Mouse (Mus musculus) olfactory bulb, adult 2 months (tissue): ENCODE measurements around the gene Prdx3. TPM values are rescaled to one million over a fixed set of nuclear protein-coding genes. Genes with fewer than 3 reads are reported as not detected.

Experiments used
- H3K27ac ChIP-seq: fragments of 200-500 bp; 2 replicates; pipeline ENCODE4 v1.5.1; 2012; ENCODE audit warnings: low read depth, low read length; ENCODE audit not compliant: insufficient read depth
- H3K4me1 ChIP-seq: fragments of 200-500 bp; 2 replicates; pipeline ENCODE4 v1.6.1; 2012; ENCODE audit warnings: low read length; ENCODE audit not compliant: control insufficient read depth, insufficient read depth
- H3K4me3 ChIP-seq: fragments of 200-500 bp; 2 replicates; pipeline ENCODE4 v1.5.1; 2012; ENCODE audit warnings: mild to moderate bottlenecking, low read depth, low read length, moderate library complexity; ENCODE audit not compliant: insufficient read depth
- CTCF ChIP-seq: fragments of 200-500 bp; IDR thresholded peaks from 2 replicates; pipeline ENCODE4 v1.5.1; 2012; ENCODE audit warnings: low read depth, mild to moderate bottlenecking, low read length, moderate library complexity; ENCODE audit not compliant: insufficient read depth
- POLR2A ChIP-seq: fragments of 200-500 bp; IDR thresholded peaks from 2 replicates; pipeline ENCODE4 v1.6.1; 2012; ENCODE audit warnings: mild to moderate bottlenecking, low read depth, low read length, moderate library complexity; ENCODE audit not compliant: insufficient read depth
- WGBS: fragments of 180-500 bp; shearing (Covaris S2); methylation state at CpG from one replicate; pipeline ENCODE4 v1.1.7; 2018; 5-methylcytosine and 5-hydroxymethylcytosine counted together
- polyA plus RNA-seq: library from polyadenylated mRNA; stranded (reverse); fragments of >200 nt; gene quantifications from 2 replicates; pipeline ENCODE4 v1.2.4, GENCODE M21; 2012; ENCODE audit warnings: low replicate concordance; ENCODE audit not compliant: missing spikeins, insufficient read depth, insufficient read length

Prdx3 gene
- polyA plus RNA-seq, result not detected in 2 replicates

GRCm38 (mm10) chr19:60874064-60874694 lies at the start of gene Prdx3:
Gene Prdx3 (minus strand): TSS chr19:60874556.
- peaks cover 3% of the 10 kb centered on the region for H3K4me1 ChIP-seq
- under 1% methylated on average over 28 of the region's 28 CpGs for WGBS
- peak within 1 kb of the TSS; percentile 56 for H3K27ac ChIP-seq
- peak within 1 kb of the TSS; percentile 58 for H3K4me3 ChIP-seq
- TF ChIP-seq POLR2A (peak; percentile 64), CTCF (no peak)

GRCm38 (mm10) chr19:60916869-60917570 lies 42.7 kb upstream of the Prdx3 start:
- WGBS, result 70% methylated on average over 6 of the region's 6 CpGs
- no peak overlapping the region for H3K27ac ChIP-seq
- no peak for TF ChIP-seq POLR2A
- TF ChIP-seq CTCF, result no peak
- 0 out of 2 replicates have a peak, but pooled peaks cover under 1% of the 10 kb centered on the region for H3K4me1 ChIP-seq
- no peak overlapping the region for H3K4me3 ChIP-seq

- Histone ChIP-seq H3K4me1 (no peaks in the 10 kb centered on the region), H3K27ac (no peak overlapping the region), H3K4me3 (no peak overlapping the region)
- WGBS, result 76% methylated on average over 3 of the region's 3 CpGs
- TF ChIP-seq CTCF (no peak), POLR2A (no peak)
Observed at GRCm38 (mm10) chr19:60915862-60916261, 41.5 kb upstream of the Prdx3 start.

- WGBS, result 64% methylated on average over 4 of the region's 4 CpGs
- Histone ChIP-seq H3K4me3 (no peak overlapping the region), H3K4me1 (no peaks in the 10 kb centered on the region)
Observed at GRCm38 (mm10) chr19:60915236-60915635, 40.9 kb upstream of the Prdx3 start.

GRCm38 (mm10) chr19:60911653-60912052 lies 37.3 kb upstream of the Prdx3 start:
- WGBS, result 64% methylated on average over 2 of the region's 2 CpGs
- no peak for TF ChIP-seq CTCF
- TF ChIP-seq POLR2A, result no peak
- Histone ChIP-seq H3K4me3 (no peak overlapping the region), H3K4me1 (no peaks in the 10 kb centered on the region), H3K27ac (no peak overlapping the region)

More at GRCm38 (mm10) chr19:60915236-60915635, 40.9 kb upstream of the Prdx3 start:
- H3K27ac ChIP-seq, result no peak overlapping the region
- TF ChIP-seq POLR2A (no peak), CTCF (no peak)

- TF ChIP-seq CTCF (no peak), POLR2A (no peak)
Observed at GRCm38 (mm10) chr19:60910304-60910703, 35.9 kb upstream of the Prdx3 start.

GRCm38 (mm10) chr19:60905477-60905876 lies 31.1 kb upstream of the Prdx3 start:
- Histone ChIP-seq H3K27ac (no peak overlapping the region), H3K4me3 (no peak overlapping the region), H3K4me1 (no peaks in the 10 kb centered on the region)
- WGBS, result 97% methylated on average over 5 of the region's 5 CpGs
- no peak for TF ChIP-seq POLR2A
- TF ChIP-seq CTCF, result no peak

More at GRCm38 (mm10) chr19:60910304-60910703, 35.9 kb upstream of the Prdx3 start:
- H3K4me1 ChIP-seq, result no peaks in the 10 kb centered on the region
- no peak overlapping the region for H3K27ac ChIP-seq
- H3K4me3 ChIP-seq, result no peak overlapping the region

GRCm38 (mm10) chr19:60903971-60904370 lies 29.6 kb upstream of the Prdx3 start:
- no peaks in the 10 kb centered on the region for H3K4me1 ChIP-seq
- 100% methylated on average over 1 of the region's 1 CpGs for WGBS
- TF ChIP-seq POLR2A (no peak), CTCF (no peak)
- no peak overlapping the region for H3K4me3 ChIP-seq
- H3K27ac ChIP-seq, result no peak overlapping the region

- Histone ChIP-seq H3K27ac (no peak overlapping the region), H3K4me3 (no peak overlapping the region), H3K4me1 (no peaks in the 10 kb centered on the region)
- TF ChIP-seq POLR2A (no peak), CTCF (no peak)
- WGBS, result 87% methylated on average over 1 of the region's 1 CpGs
Observed at GRCm38 (mm10) chr19:60903139-60903538, 28.8 kb upstream of the Prdx3 start.
